Comparison of ENCODE assay signal across 8 mouse cellular contexts in genomic region chr13:93498211-93499166, GRCm38 (mm10). TPM values are rescaled to one million over a fixed set of nuclear protein-coding genes. Genes with fewer than 3 reads are reported as not detected.
DNase-seq lines count a peak whose midpoint lies in the region; ATAC-seq and TF ChIP-seq lines count a peak whose summit lies in the region.

No protein-coding gene starts in this region.

- H3K79me2 ChIP-seq in CH12.LX (replicated peaks; ENCODE audit: control insufficient read depth, extremely low read depth, insufficient read depth, poor library complexity, severe bottlenecking) = peaks cover 4% of the 10 kb centered on the region

- DNase-seq in CH12.LX (ENCODE audit: extremely low read depth) = no peak
- DNase-seq in kidney, postnatal 10 days = peak; percentile 59
- peak; percentile 56 for DNase-seq in lung, adult 2 months
- DNase-seq in testis, postnatal 10 days (ENCODE audit: low spot score) = peak; percentile 64

- peak; percentile 60 for ATAC-seq in erythroid progenitor cell, adult 5-6 weeks (replicated peaks; ENCODE audit: low FRiP score, poor library complexity, severe bottlenecking)
- ATAC-seq in heart, embryonic 14.5 days (ENCODE audit: insufficient number of reproducible peaks, insufficient read depth, low FRiP score, low read depth) = peak; percentile 48
- peak; percentile 60 for ATAC-seq in neural tube, embryonic 14.5 days (ENCODE audit: low read depth)

- H3K27me3 ChIP-seq in CH12.LX (replicated peaks) = peaks cover 3% of the 10 kb centered on the region
- H3K27me3 ChIP-seq in heart, embryonic 14.5 days (ENCODE audit: control insufficient read depth, insufficient read depth, low read length) = no peaks in the 10 kb centered on the region
- H3K27me3 ChIP-seq in neural tube, embryonic 14.5 days (ENCODE audit: control insufficient read depth, insufficient read depth, low read length) = no peaks in the 10 kb centered on the region

- H3K4me2 ChIP-seq in CH12.LX (ENCODE audit: insufficient read depth, low read depth, poor library complexity, severe bottlenecking) = peak overlapping the region; percentile 67
- peak overlapping the region; percentile 80 for H3K4me2 ChIP-seq in heart, embryonic 14.5 days (ENCODE audit: low read length)
- peak overlapping the region; percentile 70 for H3K4me2 ChIP-seq in neural tube, embryonic 14.5 days (ENCODE audit: low read depth, low read length)

- H3K36me3 ChIP-seq in CH12.LX (replicated peaks in 1 of 2; ENCODE audit: control insufficient read depth in 1 of 2, insufficient read depth in 1 of 2, low read length in 1 of 2) = peaks cover 1 to 11% of the 10 kb centered on the region in 2 experiments
- H3K36me3 ChIP-seq in heart, embryonic 14.5 days (ENCODE audit: control insufficient read depth, insufficient read depth, low read length) = peaks cover 7% of the 10 kb centered on the region
- no peaks in the 10 kb centered on the region for H3K36me3 ChIP-seq in neural tube, embryonic 14.5 days (ENCODE audit: control insufficient read depth, insufficient read depth, low read length)

- peak overlapping the region; percentile 62 for H3K9ac ChIP-seq in CH12.LX (ENCODE audit: insufficient read depth, low read depth)
- H3K9ac ChIP-seq in heart, embryonic 14.5 days (ENCODE audit: low read length) = peak overlapping the region; percentile 93
- peak overlapping the region; percentile 81 for H3K9ac ChIP-seq in neural tube, embryonic 14.5 days (replicated peaks; ENCODE audit: low read depth, low read length)

- TF ChIP-seq EP300 in CH12.LX (IDR thresholded peaks at IDR 0.05; ENCODE audit: low read length) = no peak

- TF ChIP-seq RAD21 in CH12.LX (IDR thresholded peaks at IDR 0.05; ENCODE audit: low read depth, low read length) = no peak

- no peaks in the 10 kb centered on the region for H3K9me3 ChIP-seq in CH12.LX (replicated peaks; ENCODE audit: low read length)
- H3K9me3 ChIP-seq in heart, embryonic 14.5 days (ENCODE audit: control insufficient read depth, low read length) = no peaks in the 10 kb centered on the region
- H3K9me3 ChIP-seq in neural tube, embryonic 14.5 days (ENCODE audit: control insufficient read depth, low read length) = no peaks in the 10 kb centered on the region

- dilution Hi-C loops in CH12.LX (cut with MboI; ENCODE audit: extremely low pct_ligation_motif_present, extremely low pct_unique_long_range_greater_than_20kb, low sequenced_read_pairs) = no loop called here

- no peak for TF ChIP-seq POLR2A in CH12.LX (IDR thresholded peaks at IDR 0.05; ENCODE audit: low read depth, low read length)
- TF ChIP-seq POLR2A in lung, adult 2 months (IDR thresholded peaks at IDR 0.05; ENCODE audit: borderline replicate concordance, extremely low read depth, low read depth, low read length) = no peak

- in situ Hi-C loops in CH12.LX (cut with MboI; ENCODE audit: low pct_ligation_motif_present, low pct_unique_long_range_greater_than_20kb, low sequenced_read_pairs) = no loop called here

- H3K4me1 ChIP-seq in CH12.LX (ENCODE audit: control insufficient read depth in 1 of 2, insufficient read depth in 2 of 2) = peaks cover 0 to 27% of the 10 kb centered on the region in 2 experiments; a peak in 2 of 4 replicates
- peaks cover 8% of the 10 kb centered on the region for H3K4me1 ChIP-seq in brown adipose tissue, adult 24 weeks (ENCODE audit: control insufficient read depth, insufficient read depth, insufficient read length, low read length)
- peaks cover 0 to 12% of the 10 kb centered on the region in 2 experiments; a peak in 3 of 4 replicates for H3K4me1 ChIP-seq in heart, embryonic 14.5 days (ENCODE audit: control insufficient read depth in 2 of 2, insufficient read depth in 2 of 2, low read length in 2 of 2)
- H3K4me1 ChIP-seq in lung, adult 2 months (ENCODE audit: control insufficient read depth, insufficient read depth, low read length) = peaks cover 18% of the 10 kb centered on the region
- peaks cover 18% of the 10 kb centered on the region for H3K4me1 ChIP-seq in neural tube, embryonic 14.5 days (ENCODE audit: control insufficient read depth, insufficient read depth, low read length)

- under 1% methylated on average over 91 of the region's 94 CpGs for WGBS in heart, embryonic 14.5 days
- 1% methylated on average over 94 of the region's 94 CpGs for WGBS in lung, adult 2 months
- under 1% methylated on average over 92 of the region's 94 CpGs for WGBS in neural tube, embryonic 14.5 days

- TF ChIP-seq CTCF in CH12.LX (conservative IDR thresholded peaks at IDR 0.05 in 1 of 2, IDR thresholded peaks at IDR 0.05 in 1 of 2; ENCODE audit: low read depth in 2 of 2, low read length in 2 of 2) = no peak
- no peak for TF ChIP-seq CTCF in lung, adult 2 months (IDR thresholded peaks at IDR 0.05; ENCODE audit: insufficient read depth, low read length)

- H3K27ac ChIP-seq in CH12.LX (ENCODE audit: insufficient read depth, low read depth) = no peak overlapping the region; the same call in 1 of the 2 replicates
- peak overlapping the region; percentile 58 for H3K27ac ChIP-seq in brown adipose tissue, adult 24 weeks (replicated peaks; ENCODE audit: low read depth, low read length)
- peak overlapping the region; percentile 63 to 98 for H3K27ac ChIP-seq in heart, embryonic 14.5 days (replicated peaks in 1 of 2; ENCODE audit: control insufficient read depth in 1 of 2, insufficient read depth in 1 of 2, low read depth in 2 of 2, low read length in 2 of 2)
- H3K27ac ChIP-seq in neural tube, embryonic 14.5 days (ENCODE audit: low read depth, low read length) = peak overlapping the region; percentile 93

- peak overlapping the region; percentile 80 to 91 (median 84) for H3K4me3 ChIP-seq in CH12.LX (replicated peaks in 1 of 3; ENCODE audit: low read depth in 2 of 3, low read length in 2 of 3, poor library complexity in 1 of 3)
- peak overlapping the region; percentile 92 for H3K4me3 ChIP-seq in brown adipose tissue, adult 24 weeks (ENCODE audit: insufficient read depth, low read depth, low read length)
- H3K4me3 ChIP-seq in heart, embryonic 14.5 days (ENCODE audit: control insufficient read depth in 1 of 2, insufficient read depth in 1 of 2, low read depth in 1 of 2, low read length in 2 of 2) = peak overlapping the region; percentile 53 to 77
- H3K4me3 ChIP-seq in lung, adult 2 months (replicated peaks; ENCODE audit: extremely low read depth, low read depth, low read length) = peak overlapping the region; percentile 79
- peak overlapping the region; percentile 84 for H3K4me3 ChIP-seq in neural tube, embryonic 14.5 days (ENCODE audit: low read depth, low read length)

TF ChIP-seq in CH12.LX, 34 proteins besides CTCF, POLR2A, EP300 and RAD21:
- TF ChIP-seq MXI1 (IDR thresholded peaks at IDR 0.05; ENCODE audit: low read depth, low read length) (peak; percentile 65; the same call in 1 of the 2 replicates), MYC (IDR thresholded peaks at IDR 0.05; ENCODE audit: low read depth, low read length) (no peak), SIN3A (IDR thresholded peaks at IDR 0.05; ENCODE audit: low read length) (0 out of 2 replicates have a peak, but pooled peaks have one; percentile 22), ZNF384 (IDR thresholded peaks at IDR 0.05; ENCODE audit: low read depth, low read length) (no peak)

RNA-seq across cellular contexts. Expression of gene Jmy, which starts 1.1 kb away (rescaled TPM):
- total RNA-seq in CH12.LX (2012; rRNA removed) (2.5 and 3.3 TPM in 2 replicates), CH12.LX (2014; rRNA removed) (2.0 and 2.4 TPM in 2 replicates)
- 2.8 and 3.3 TPM in 2 replicates for polyA plus RNA-seq in CH12.LX (2012; ENCODE audit: insufficient read length, low read depth)
- polyA plus RNA-seq in brown adipose tissue, adult 24 weeks (2012; ENCODE audit: insufficient read depth, insufficient read length, missing spikeins) = 7.0 TPM in 2 replicates
- total RNA-seq in erythroid progenitor cell, adult 5-6 weeks (2015; ENCODE audit: low replicate concordance) = 21.6 and 23.1 TPM in 2 replicates
- 19.5 and 33.4 TPM in 2 replicates for total RNA-seq in erythroid progenitor cell, adult 5-6 weeks (2017; ENCODE audit: low replicate concordance)
- 10.4 and 10.6 TPM in 2 replicates for polyA plus RNA-seq in heart, embryonic 14.5 days (2014; fragmentation: Nextera tagmentation; extraction: Ambion mirVana)
- 7.0 and 10.4 TPM in 2 replicates for polyA plus RNA-seq in lung, adult 2 months (2012; rRNA removed)
- polyA plus RNA-seq in neural tube, embryonic 14.5 days (2014; fragmentation: Nextera tagmentation; extraction: Ambion mirVana) = 6.9 and 9.9 TPM in 2 replicates
